Mouse (Mus musculus): ENCODE results near the gene B130006D01Rik. TPM values are rescaled to one million over a fixed set of nuclear protein-coding genes. Genes with fewer than 3 reads are reported as not detected.

Gene B130006D01Rik
- polyA plus RNA-seq, 1 experiment from 2014 or later = 1.1 TPM

DNA sequence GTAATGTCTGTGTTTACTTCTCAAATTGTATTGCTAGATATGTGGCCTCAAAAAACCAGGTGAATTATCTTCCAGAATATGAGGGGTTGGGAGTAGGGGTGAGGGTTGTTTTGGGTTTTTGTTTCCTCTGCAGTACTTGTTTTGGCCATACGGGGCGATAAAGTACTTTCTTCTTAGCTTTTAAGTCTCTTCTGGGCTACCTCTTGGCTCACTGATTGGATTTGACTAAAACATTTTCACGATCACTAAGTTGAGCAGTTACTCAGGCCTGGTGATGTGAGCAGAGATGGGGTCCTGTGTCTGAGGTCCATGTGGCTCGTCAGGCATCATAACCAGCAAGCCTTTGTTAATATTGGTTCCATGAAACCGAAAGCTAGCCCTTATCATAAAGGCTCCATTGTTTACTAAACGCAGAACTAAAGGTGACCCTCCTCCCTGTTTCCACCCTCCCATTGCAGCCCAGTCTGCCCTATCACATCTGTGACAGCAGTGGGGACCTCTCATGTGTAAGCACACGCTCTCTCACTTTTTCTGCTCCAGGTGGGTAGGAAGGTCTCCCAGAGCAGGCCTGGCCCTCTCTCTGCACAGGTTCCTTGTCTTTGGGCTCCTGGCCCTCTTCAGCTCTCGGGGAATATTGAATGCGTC lies 47.5 kb downstream of the B130006D01Rik start:
- H3K9me3 ChIP-seq (ENCODE audit: control insufficient read depth, low read length) = no peaks in the 10 kb centered on the region
- DNase-seq (ENCODE audit: low spot score) (peak; percentile 57), ATAC-seq (replicated peaks; ENCODE audit: low FRiP score, low TSS enrichment, low read depth) (peak; percentile 56; the same call in 1 of the 2 replicates)
- no peak overlapping the region for H3K4me3 ChIP-seq (ENCODE audit: low read depth, low read length)
- H3K4me2 ChIP-seq (ENCODE audit: low read length) = no peak overlapping the region
- H3K27ac ChIP-seq (ENCODE audit: low read depth) = no peak overlapping the region
- no peak overlapping the region for H3K9ac ChIP-seq (ENCODE audit: low read length)
- H3K27me3 ChIP-seq (replicated peaks; ENCODE audit: control insufficient read depth, insufficient read depth, low read length) = no peaks in the 10 kb centered on the region
- H3K4me1 ChIP-seq (replicated peaks; ENCODE audit: control insufficient read depth, insufficient read depth, low read length) = no peaks in the 10 kb centered on the region
- whole genome bisulfite sequencing = 62% methylated on average over 9 of the region's 9 CpGs
- H3K36me3 ChIP-seq (ENCODE audit: control insufficient read depth, insufficient read depth, low read length) = peaks cover 29% of the 10 kb centered on the region

DNA sequence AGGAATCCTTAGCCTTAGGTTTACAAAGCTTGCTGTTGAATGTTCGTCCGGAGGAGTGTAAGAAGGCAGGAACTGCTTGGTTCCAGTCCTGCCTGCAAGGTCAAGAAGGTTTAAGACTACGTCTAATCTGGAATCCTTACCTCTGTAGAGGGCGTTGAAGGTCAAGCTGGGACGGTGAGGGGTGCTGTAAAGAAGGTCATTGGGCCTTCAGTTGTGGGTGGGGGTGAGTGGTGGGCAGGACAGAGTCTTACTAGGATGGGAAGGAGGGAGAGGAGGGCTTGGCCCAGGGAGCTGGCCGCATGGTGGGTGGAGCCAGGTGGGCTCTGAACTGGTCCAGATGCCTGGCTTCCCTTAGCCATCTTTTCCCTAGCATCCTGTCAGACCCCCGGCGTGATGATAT lies 48.3 kb downstream of the B130006D01Rik start:
- Histone ChIP-seq H3K27me3 (replicated peaks; ENCODE audit: control insufficient read depth, insufficient read depth, low read length) (no peaks in the 10 kb centered on the region), H3K36me3 (ENCODE audit: control insufficient read depth, insufficient read depth, low read length) (peaks cover 30% of the 10 kb centered on the region), H3K27ac (ENCODE audit: low read depth) (no peak overlapping the region), H3K9ac (ENCODE audit: low read length) (no peak overlapping the region), H3K4me2 (ENCODE audit: low read length) (no peak overlapping the region), H3K9me3 (ENCODE audit: control insufficient read depth, low read length) (no peaks in the 10 kb centered on the region), H3K4me3 (ENCODE audit: low read depth, low read length) (no peak overlapping the region), H3K4me1 (replicated peaks; ENCODE audit: control insufficient read depth, insufficient read depth, low read length) (no peaks in the 10 kb centered on the region)
- DNase-seq (ENCODE audit: low spot score) (no peak), ATAC-seq (replicated peaks; ENCODE audit: low FRiP score, low TSS enrichment, low read depth) (no peak)
- 85% methylated on average over 8 of the region's 8 CpGs for WGBS

DNA sequence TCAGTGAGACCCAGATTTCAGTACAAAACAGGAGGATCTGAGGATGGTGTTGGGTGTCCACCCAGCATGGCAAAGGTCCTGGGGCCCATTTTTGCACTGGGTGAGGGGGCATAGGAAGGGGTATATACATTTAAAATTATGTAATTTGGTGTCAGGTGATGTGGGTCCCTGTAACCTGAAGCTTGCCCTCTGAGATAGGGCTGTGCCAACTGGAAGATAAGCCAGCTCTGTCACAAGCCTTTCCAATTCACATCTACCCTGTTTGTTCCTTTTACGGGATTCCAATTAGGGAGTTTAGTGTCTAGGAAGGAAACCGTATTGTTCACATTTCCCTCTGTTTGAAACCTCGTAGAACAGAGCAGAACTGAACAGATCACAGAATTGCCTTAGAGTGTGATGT lies 49.9 kb downstream of the B130006D01Rik start:
- Histone ChIP-seq H3K9me3 (ENCODE audit: control insufficient read depth, low read length) (no peaks in the 10 kb centered on the region), H3K4me2 (ENCODE audit: low read length) (no peak overlapping the region), H3K9ac (ENCODE audit: low read length) (no peak overlapping the region), H3K27ac (ENCODE audit: low read depth) (no peak overlapping the region), H3K36me3 (ENCODE audit: control insufficient read depth, insufficient read depth, low read length) (peaks cover 24% of the 10 kb centered on the region), H3K27me3 (replicated peaks; ENCODE audit: control insufficient read depth, insufficient read depth, low read length) (no peaks in the 10 kb centered on the region), H3K4me1 (replicated peaks; ENCODE audit: control insufficient read depth, insufficient read depth, low read length) (no peaks in the 10 kb centered on the region), H3K4me3 (ENCODE audit: low read depth, low read length) (no peak overlapping the region)
- ATAC-seq (replicated peaks; ENCODE audit: low FRiP score, low TSS enrichment, low read depth) (no peak), DNase-seq (ENCODE audit: low spot score) (no peak)
- 84% methylated on average over 3 of the region's 3 CpGs for WGBS

Other genes starting within 250 kb of the B130006D01Rik start
- 0.68 and 0.74 TPM in 2 replicates for gene Nxph3, start 209.0 kb upstream of the B130006D01Rik start, polyA plus RNA-seq (2014; fragmentation: Nextera tagmentation; extraction: Ambion mirVana)
- gene Ngfr, start 135.9 kb upstream of the B130006D01Rik start, polyA plus RNA-seq (2014; fragmentation: Nextera tagmentation; extraction: Ambion mirVana) = 15.3 and 17.6 TPM in 2 replicates
- 300 and 305 TPM in 2 replicates for gene Phb, start 56.6 kb upstream of the B130006D01Rik start, polyA plus RNA-seq (2014; fragmentation: Nextera tagmentation; extraction: Ambion mirVana)
- 9.2 and 9.9 TPM in 2 replicates for gene Zfp652, start 10.9 kb upstream of the B130006D01Rik start, polyA plus RNA-seq (2014; fragmentation: Nextera tagmentation; extraction: Ambion mirVana)
- 0.39 TPM in 1 of 2 replicates, not detected in the other for gene Phospho1, start 100.9 kb downstream of the B130006D01Rik start, polyA plus RNA-seq (2014; fragmentation: Nextera tagmentation; extraction: Ambion mirVana)
- 17.2 and 19.1 TPM in 2 replicates for gene Gngt2, start 113.6 kb downstream of the B130006D01Rik start, polyA plus RNA-seq (2014; fragmentation: Nextera tagmentation; extraction: Ambion mirVana)
- gene Abi3, start 118.9 kb downstream of the B130006D01Rik start, polyA plus RNA-seq (2014; fragmentation: Nextera tagmentation; extraction: Ambion mirVana) = 4.8 TPM in 2 replicates
- gene B4galnt2, start 191.3 kb downstream of the B130006D01Rik start, polyA plus RNA-seq (2014; fragmentation: Nextera tagmentation; extraction: Ambion mirVana) = 26.6 and 30.9 TPM in 2 replicates

Data from intestine, embryonic 14.5 days (tissue).